Mouse (Mus musculus) brain, embryonic 18.5 days (tissue): ENCODE results near the gene Slc11a2.
A peak's percentile ranks its signal among the peaks of the same experiment; 100 is the strongest.
"Not testable (repeated sequence)": the region's sequence is repeated elsewhere in the genome, so short reads cannot be mapped to it uniquely, and the experiment has no call there.

Experiments used
- DNase-seq: peaks from one replicate; pipeline ENCODE4 v3.0.0-alpha.2; 2012; ENCODE audit warnings: low read depth, low spot score

Slc11a2 gene

GRCm38 (mm10) chr15:100436112-100436511 lies 11.2 kb upstream of the Slc11a2 start:
- no peak for DNase-seq

GRCm38 (mm10) chr15:100433234-100433633 lies 8.4 kb upstream of the Slc11a2 start:
- no peak for DNase-seq

GRCm38 (mm10) chr15:100429959-100430565 lies 5.2 kb upstream of the Slc11a2 start:
- no peak for DNase-seq

GRCm38 (mm10) chr15:100428296-100428905 lies 3.5 kb upstream of the Slc11a2 start:
- DNase-seq: no peak

DNA sequence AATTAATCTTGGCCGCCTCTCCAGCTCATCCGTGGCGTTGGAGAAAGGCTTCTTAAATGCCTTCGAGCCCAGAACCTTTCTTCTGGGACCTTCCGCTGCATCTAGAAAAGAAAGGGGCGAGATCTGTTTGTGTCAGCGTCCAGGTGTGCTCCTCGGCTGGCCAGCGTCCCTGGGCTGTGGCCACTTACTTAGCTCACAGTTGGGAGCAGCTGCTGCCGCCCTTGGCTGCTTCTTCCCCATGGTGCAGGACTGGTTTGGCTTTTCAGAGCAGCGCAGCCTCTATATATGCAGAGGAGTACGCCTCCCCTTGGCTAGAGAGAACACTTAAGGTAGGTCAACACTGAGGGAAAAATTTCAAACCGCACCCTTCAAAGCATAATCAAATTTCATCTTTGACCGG lies 956 bp downstream of the Slc11a2 start:
- DNase-seq: no peak

DNA sequence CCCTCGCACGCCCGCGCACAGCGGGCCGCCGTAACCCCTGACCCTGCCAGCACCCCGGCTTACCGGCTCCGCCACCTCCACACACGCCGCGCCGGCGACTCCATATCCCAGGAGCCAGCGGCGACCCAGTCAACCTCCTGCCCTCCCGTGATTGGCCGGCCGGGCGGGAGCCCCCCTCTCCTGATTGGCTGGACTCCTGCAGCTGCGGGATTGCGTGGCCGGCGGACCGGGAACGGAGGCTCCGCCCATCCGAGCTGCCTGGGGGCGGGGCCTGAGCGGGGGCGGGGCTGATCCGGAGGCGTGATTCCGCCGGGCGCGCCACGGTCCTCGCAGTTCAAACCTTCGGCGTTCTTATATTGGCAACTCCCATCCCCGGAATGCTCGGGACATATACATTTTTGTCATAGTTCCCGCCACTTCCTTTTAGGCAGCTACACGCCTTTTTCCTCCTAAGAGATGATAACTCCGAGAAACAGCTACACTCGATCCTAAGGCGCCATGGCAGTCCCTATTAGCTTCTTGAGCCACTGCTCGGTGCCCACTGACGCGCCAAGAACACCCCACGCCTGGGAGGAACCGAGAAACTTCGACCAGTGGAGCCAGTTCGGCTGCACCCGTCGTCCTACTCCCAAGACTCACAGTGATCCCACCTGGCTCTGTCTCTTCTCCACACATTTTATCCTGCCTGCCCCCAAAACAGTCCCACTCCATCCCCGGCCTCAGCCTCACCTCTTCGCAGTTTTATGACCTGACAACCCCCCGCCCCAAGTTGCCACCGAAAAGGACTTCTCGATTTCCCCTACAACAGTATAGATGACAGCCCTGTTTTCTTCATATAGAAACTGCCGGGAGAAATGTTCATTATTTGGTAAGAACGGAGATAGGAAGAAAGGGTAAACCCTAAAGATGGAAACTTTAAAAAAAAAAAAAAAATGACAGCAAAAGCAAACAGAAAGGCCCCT lies 1.7 kb downstream of the Slc11a2 start:
- DNase-seq: peak; percentile 84

DNA sequence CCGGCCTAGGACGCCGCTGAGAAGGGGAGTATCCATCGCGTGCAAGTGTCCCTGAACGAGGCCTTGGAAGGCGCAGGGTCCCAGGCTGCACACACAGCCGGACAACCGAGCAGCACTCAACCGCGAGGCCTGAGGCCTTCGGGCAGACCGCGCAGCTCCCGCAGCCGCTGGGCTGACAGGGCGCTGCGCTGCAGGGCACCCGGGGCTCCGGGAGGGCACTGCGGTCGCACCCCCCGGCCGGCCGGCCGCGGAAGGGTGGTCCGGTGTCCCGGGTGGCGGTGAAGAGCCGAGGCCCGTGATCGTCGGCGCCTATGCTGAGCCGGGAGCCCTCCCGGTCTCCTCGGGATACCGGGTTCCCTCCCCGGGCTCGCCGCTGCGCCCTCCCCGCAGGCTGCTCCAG lies 2.4 kb downstream of the Slc11a2 start:
- DNase-seq: no peak

- DNase-seq: not testable (repeated sequence)
Measured at GRCm38 (mm10) chr15:100421758-100422197, 3.1 kb downstream of the Slc11a2 start, which contains the start of gene Gm5475. Gene Gm5475 (plus strand): TSS chr15:100422147.

- DNase-seq: no peak
Measured at GRCm38 (mm10) chr15:100421059-100421757, 3.7 kb downstream of the Slc11a2 start.

DNA sequence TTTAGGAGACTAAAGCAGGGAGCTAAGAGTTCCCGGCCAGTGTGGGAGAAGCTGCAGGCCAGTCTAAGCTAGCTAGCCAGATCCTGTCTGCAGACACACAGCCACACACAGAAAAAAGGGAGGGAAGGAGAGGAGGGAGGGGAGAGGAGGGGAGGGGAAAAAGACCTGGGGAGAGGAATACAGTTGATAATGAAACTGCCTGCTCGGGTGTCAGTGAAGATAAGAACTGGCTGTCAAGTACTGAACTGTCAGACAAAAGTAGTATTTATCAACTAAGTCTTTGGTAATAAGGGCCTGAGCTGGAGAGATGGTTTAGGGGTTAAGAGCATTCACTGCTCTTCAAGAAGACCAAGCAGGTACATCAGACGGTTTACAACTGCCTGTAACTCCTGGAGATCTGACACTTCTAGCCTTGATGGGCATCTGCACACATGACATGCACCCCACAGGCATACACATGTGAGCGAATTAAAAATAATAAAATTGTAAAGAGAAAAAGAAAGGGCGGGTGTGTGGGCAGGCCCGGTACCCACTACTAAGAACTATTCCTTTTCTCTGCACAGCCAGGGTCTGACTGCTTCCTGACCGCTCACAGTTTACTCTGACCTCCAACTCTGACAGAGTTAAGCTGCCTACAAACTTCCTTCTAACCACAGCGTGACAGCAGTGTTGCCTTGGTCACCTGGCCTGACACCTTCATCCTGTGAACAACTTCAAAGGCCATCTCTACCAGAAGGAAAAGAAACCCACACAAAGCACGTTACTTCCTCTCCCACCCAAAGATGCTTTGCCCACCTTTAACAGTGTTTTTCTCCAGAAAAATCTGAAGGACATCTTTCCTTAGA lies 4.7 kb downstream of the Slc11a2 start:
- DNase-seq: no peak

DNA sequence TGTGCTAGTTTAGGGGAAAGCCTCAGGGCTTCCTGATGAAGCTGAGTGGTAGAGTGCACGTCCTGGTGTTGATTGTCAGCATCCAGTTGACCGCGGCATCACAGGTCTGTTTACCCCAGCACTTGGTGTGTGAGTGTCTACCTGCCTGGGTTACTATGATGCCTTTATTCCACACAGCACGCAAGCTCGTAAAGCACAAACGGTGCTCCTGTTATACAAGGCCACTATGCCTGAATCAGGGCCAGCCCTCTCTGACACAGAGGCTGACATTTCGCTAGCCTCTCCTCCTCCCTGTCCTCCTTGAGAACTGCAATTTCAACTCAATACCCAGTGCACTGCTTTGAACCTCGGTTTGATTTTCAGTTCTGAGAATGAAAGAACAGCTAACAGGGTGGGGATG lies 5.6 kb downstream of the Slc11a2 start:
- DNase-seq: no peak

DNA sequence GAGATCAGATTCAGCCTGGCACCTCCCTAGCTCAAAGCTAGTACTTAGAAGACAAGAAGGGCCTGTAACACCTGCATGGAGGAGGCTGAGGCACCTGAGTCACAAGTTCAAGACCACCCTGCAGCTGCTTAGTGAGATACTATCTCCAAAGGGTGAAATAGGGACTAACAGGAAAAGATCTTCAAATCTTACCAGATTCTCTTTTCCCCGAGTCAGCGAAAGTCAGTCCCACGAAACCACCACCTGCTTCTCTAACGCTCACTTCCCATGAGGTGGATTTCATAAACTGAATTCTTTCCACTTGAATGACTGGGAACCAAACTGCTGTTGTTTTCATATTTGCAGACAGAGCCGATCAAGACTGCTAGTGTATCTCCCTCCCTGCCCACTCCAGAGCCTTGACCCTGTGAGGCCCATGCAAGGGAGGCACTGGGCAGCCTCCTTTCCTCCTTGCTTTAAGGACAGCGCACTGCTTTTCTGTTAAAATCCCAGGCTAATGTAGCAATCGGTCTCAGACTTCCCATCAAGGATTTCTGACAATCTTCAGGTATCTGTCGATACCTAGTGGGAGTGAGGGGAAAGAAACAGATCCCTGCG lies 6.9 kb downstream of the Slc11a2 start:
- no peak for DNase-seq

GRCm38 (mm10) chr15:100415684-100416083 lies 9.2 kb downstream of the Slc11a2 start:
- DNase-seq: no peak

DNA sequence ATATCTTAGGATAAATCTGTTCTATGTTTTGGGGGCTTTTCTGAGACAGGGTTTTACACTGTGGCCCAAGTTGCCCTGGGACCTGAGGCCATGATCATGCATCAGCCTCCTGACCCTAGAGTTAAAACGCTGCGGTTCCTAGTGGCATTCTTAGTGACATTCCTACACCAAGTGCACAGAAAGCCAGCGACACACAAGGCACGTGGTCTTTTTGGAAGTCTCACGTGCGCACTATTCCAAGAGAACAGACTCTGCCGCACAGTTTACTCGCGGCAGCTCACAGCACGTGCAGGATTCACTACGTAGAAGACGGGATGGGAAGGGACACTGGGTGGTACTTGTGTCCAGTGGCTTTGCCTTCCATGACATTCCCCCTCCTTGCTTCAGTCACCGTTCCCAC lies 9.9 kb downstream of the Slc11a2 start:
- no peak for DNase-seq

DNA sequence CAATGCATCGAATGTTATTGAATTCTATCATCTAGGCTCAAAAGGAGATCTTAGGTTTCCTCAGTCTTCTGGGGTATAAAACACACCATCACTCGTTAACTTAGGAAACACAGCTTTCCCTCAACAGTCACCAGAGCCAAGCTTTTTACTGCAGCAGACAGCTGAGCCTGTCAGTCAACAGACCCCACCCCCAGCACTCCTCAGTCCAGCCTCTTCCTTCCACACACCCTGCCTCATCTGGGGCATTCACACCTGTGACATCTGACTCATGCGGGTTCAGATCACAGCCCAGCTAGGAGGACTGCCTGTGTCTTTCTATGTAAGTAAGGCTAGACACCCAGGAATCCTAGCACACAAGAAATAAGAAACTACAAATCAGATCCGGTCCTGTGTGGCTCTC lies 10.9 kb downstream of the Slc11a2 start:
- DNase-seq: no peak

GRCm38 (mm10) chr15:100413306-100413705 lies 11.6 kb downstream of the Slc11a2 start:
- DNase-seq: no peak

- DNase-seq: no peak
Measured at GRCm38 (mm10) chr15:100411731-100412130, 13.1 kb downstream of the Slc11a2 start.

DNA sequence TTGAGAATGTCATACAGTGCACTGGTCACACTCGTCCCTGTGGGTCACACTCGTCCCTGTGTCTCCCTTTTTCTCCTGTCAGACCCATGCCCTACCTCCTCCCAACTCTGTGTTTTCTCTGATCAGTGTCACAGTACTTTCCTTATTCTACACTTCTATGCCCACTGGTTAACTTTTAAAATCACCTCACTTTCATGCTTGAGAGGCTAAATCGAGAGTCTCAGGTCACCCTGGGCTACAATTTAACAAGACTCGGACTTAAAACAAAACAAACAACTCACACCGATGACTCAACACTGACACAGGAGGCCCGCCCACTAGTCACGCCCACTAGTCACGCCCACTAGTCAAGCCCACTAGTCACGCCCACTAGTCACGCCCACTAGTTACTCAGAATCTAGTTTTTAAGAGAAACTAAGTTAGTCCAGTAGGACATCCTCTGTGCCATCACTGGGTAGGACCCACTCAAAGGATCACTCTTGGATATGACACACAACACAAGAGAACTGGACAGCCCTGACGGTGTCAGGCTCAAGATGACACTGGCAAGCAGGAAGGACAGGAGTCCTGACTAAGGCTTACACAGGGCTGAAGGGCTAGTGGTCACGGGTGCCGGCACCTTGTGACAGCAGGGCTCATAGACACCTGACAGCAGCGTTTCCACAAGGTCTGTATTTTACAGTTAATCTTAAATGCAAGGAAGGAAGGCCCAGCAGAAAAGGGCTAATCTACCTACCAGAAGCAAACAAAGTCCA lies 13.8 kb downstream of the Slc11a2 start:
- no peak for DNase-seq

DNA sequence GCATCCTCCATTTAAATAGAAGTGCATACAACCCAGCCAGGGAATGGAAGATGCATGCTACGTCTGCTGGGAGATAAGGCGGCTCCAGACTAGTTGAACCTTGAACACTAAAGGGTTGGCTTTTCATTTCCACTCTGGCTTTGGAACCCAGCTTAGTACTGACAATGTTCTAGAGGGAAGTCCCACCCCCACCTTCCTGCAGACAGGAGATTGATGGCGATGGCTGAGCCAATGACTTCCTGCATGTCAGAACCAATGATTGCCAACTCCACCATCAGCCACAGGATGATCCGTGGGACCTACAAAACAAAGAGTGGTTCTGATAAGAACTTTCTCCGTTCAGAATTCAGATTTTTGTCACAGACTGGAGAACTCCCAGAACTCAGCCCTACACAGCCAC lies 18.8 kb downstream of the Slc11a2 start:
- DNase-seq: no peak
